Mouse (Mus musculus): ENCODE data around the gene Xpnpep1. TPM values are rescaled to one million over a fixed set of nuclear protein-coding genes. Genes with fewer than 3 reads are reported as not detected.

Xpnpep1 gene
- polyA plus RNA-seq, 1 experiment: 92.1 TPM

- TF ChIP-seq POLR2A (IDR thresholded peaks at IDR 0.05; ENCODE audit: low read depth, low read length) (no peak), CTCF (IDR thresholded peaks at IDR 0.05; ENCODE audit: borderline replicate concordance, insufficient read depth, low read length) (no peak)
- no peak overlapping the region for H3K4me3 ChIP-seq (ENCODE audit: insufficient read depth, low read length)
- no peak overlapping the region for H3K27ac ChIP-seq (ENCODE audit: insufficient read depth, low read length)
- no peaks in the 10 kb centered on the region for H3K4me1 ChIP-seq (ENCODE audit: control insufficient read depth, insufficient read depth, low read length)
Measured at GRCm38 (mm10) chr19:53053355-53053754, 13.3 kb upstream of the Xpnpep1 start.

DNA sequence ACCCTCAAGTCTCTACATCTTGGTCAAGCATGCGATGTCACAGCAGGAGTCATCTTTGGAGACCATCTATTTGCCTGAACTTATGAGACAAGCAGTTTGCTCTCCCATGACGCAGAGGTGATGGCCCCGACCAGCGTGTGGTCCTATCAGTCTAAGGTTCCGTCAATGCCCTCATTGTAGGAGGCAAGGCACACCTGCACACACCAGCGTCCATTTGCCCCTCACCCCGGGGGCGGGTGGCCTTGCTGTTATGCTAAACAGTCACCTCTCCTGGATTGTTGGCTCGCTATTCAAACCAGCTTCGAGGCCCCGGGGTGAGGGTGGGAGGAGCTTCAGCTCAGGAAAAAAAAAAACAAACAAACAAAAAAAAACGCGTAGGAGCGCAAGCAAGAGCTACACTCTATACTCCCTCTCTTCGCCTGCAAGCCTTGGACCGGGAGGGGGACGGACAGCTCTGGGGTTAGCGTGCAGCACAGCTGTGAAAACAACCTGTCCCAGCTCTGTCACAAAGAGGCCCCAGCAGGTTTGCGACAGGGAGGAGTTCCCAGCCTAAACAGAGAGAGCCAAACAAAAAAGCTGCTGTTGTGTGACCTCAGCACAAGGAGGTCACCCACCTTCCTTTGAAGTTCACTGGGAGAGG is 12.1 kb upstream of the Xpnpep1 start:
- TF ChIP-seq POLR2A (IDR thresholded peaks at IDR 0.05; ENCODE audit: low read depth, low read length): no peak
- TF ChIP-seq CTCF (IDR thresholded peaks at IDR 0.05; ENCODE audit: borderline replicate concordance, insufficient read depth, low read length): no peak
- Histone ChIP-seq H3K27ac (ENCODE audit: insufficient read depth, low read length) (no peak overlapping the region), H3K4me3 (ENCODE audit: insufficient read depth, low read length) (no peak overlapping the region), H3K4me1 (ENCODE audit: control insufficient read depth, insufficient read depth, low read length) (no peaks in the 10 kb centered on the region)

- TF ChIP-seq POLR2A (IDR thresholded peaks at IDR 0.05; ENCODE audit: low read depth, low read length): no peak
- no peak for TF ChIP-seq CTCF (IDR thresholded peaks at IDR 0.05; ENCODE audit: borderline replicate concordance, insufficient read depth, low read length)
- Histone ChIP-seq H3K27ac (ENCODE audit: insufficient read depth, low read length) (no peak overlapping the region), H3K4me3 (ENCODE audit: insufficient read depth, low read length) (no peak overlapping the region), H3K4me1 (ENCODE audit: control insufficient read depth, insufficient read depth, low read length) (no peaks in the 10 kb centered on the region)
Measured at GRCm38 (mm10) chr19:53051288-53051985, 11.4 kb upstream of the Xpnpep1 start.

- Histone ChIP-seq H3K4me3 (ENCODE audit: insufficient read depth, low read length) (no peak overlapping the region), H3K27ac (ENCODE audit: insufficient read depth, low read length) (no peak overlapping the region), H3K4me1 (ENCODE audit: control insufficient read depth, insufficient read depth, low read length) (no peaks in the 10 kb centered on the region)
- TF ChIP-seq POLR2A (IDR thresholded peaks at IDR 0.05; ENCODE audit: low read depth, low read length): no peak
- no peak for TF ChIP-seq CTCF (IDR thresholded peaks at IDR 0.05; ENCODE audit: borderline replicate concordance, insufficient read depth, low read length)
Measured at GRCm38 (mm10) chr19:53050100-53050499, 10.1 kb upstream of the Xpnpep1 start.

- Histone ChIP-seq H3K27ac (ENCODE audit: insufficient read depth, low read length) (no peak overlapping the region), H3K4me1 (ENCODE audit: control insufficient read depth, insufficient read depth, low read length) (no peaks in the 10 kb centered on the region), H3K4me3 (ENCODE audit: insufficient read depth, low read length) (no peak overlapping the region)
- TF ChIP-seq CTCF (IDR thresholded peaks at IDR 0.05; ENCODE audit: borderline replicate concordance, insufficient read depth, low read length): no peak
- TF ChIP-seq POLR2A (IDR thresholded peaks at IDR 0.05; ENCODE audit: low read depth, low read length): no peak
Measured at GRCm38 (mm10) chr19:53047208-53047607, 7.2 kb upstream of the Xpnpep1 start.

DNA sequence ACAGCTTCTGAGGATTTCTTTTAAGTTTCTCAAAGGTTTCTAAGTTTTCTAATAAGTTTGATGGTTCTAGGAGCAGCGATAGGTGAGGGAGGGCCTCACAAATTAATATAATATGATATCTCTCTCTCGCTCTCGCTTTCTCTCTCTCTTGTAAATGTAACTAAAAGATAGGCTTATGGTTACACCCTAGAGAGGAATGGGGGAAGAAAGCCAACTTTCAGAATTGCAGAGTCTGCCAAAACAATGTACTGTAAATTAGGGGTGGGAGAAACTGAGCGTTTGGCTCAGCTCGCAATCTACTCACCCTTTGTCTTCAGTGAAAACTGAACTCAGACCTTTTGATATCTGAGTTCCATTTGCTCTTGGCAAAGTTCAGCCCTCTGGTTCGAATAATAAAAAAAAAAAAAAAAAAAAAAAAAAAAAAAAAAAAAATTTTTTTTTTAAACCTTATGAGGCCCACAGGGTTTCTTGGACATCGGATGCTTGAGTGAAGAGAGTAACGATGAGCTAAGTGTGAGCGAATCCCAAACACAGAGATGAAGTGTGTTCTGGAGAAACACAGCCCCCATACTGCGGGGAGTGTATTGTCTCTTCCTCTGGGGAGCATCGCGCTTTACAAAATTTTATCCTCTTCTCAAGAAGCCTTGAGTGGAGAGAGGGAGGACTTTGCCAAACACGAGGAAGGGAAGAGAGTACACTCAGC is 3.6 kb upstream of the Xpnpep1 start:
- peaks cover 5% of the 10 kb centered on the region for H3K4me1 ChIP-seq (ENCODE audit: control insufficient read depth, insufficient read depth, low read length)
- no peak overlapping the region for H3K27ac ChIP-seq (ENCODE audit: insufficient read depth, low read length)
- no peak for TF ChIP-seq CTCF (IDR thresholded peaks at IDR 0.05; ENCODE audit: borderline replicate concordance, insufficient read depth, low read length)
- no peak for TF ChIP-seq POLR2A (IDR thresholded peaks at IDR 0.05; ENCODE audit: low read depth, low read length)
- no peak overlapping the region for H3K4me3 ChIP-seq (ENCODE audit: insufficient read depth, low read length)

GRCm38 (mm10) chr19:53041570-53041969 is 1.6 kb upstream of the Xpnpep1 start:
- no peak for TF ChIP-seq POLR2A (IDR thresholded peaks at IDR 0.05; ENCODE audit: low read depth, low read length)
- Histone ChIP-seq H3K4me1 (ENCODE audit: control insufficient read depth, insufficient read depth, low read length) (peaks cover 8% of the 10 kb centered on the region), H3K27ac (ENCODE audit: insufficient read depth, low read length) (no peak overlapping the region), H3K4me3 (ENCODE audit: insufficient read depth, low read length) (no peak overlapping the region)

GRCm38 (mm10) chr19:53041133-53041510 is 1.1 kb upstream of the Xpnpep1 start:
- H3K27ac ChIP-seq (ENCODE audit: insufficient read depth, low read length): peak overlapping the region; percentile 7; the same call in 1 of the 2 replicates
- TF ChIP-seq CTCF (IDR thresholded peaks at IDR 0.05; ENCODE audit: borderline replicate concordance, insufficient read depth, low read length) (no peak), POLR2A (IDR thresholded peaks at IDR 0.05; ENCODE audit: low read depth, low read length) (no peak)
- no peak overlapping the region for H3K4me3 ChIP-seq (ENCODE audit: insufficient read depth, low read length)
- peaks cover 8% of the 10 kb centered on the region for H3K4me1 ChIP-seq (ENCODE audit: control insufficient read depth, insufficient read depth, low read length)

DNA sequence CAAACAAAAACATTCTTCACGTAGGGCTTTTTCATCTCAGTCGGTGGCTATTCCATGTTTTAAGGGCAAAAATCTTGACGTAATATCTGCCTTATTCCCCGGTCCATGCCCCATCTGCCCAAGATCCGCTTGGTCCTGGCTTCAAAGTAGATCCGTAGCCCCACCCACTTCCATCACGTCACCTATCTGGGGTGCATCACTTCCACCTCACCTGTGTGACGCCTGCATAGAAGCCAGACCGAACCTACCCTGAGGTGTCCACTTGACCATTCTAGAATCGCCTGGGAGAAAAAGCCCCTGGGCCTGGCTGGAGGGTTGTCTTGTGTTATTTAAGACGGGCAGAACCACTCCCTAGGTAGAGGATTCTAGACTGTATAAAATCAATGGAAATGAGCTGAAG is 924 bp downstream of the Xpnpep1 start:
- 0 out of 2 replicates have a peak overlapping the region, but pooled peaks have one; percentile 9 for H3K4me3 ChIP-seq (ENCODE audit: insufficient read depth, low read length)
- TF ChIP-seq CTCF (IDR thresholded peaks at IDR 0.05; ENCODE audit: borderline replicate concordance, insufficient read depth, low read length) (no peak), POLR2A (IDR thresholded peaks at IDR 0.05; ENCODE audit: low read depth, low read length) (no peak)
- peaks cover 8% of the 10 kb centered on the region for H3K4me1 ChIP-seq (ENCODE audit: control insufficient read depth, insufficient read depth, low read length)
- peak overlapping the region; percentile 49 for H3K27ac ChIP-seq (ENCODE audit: insufficient read depth, low read length)

GRCm38 (mm10) chr19:53038435-53038938 is 1.5 kb downstream of the Xpnpep1 start:
- Histone ChIP-seq H3K27ac (ENCODE audit: insufficient read depth, low read length) (peak overlapping the region; percentile 77), H3K4me1 (ENCODE audit: control insufficient read depth, insufficient read depth, low read length) (peaks cover 8% of the 10 kb centered on the region), H3K4me3 (ENCODE audit: insufficient read depth, low read length) (peak overlapping the region; percentile 62)
- no peak for TF ChIP-seq CTCF (IDR thresholded peaks at IDR 0.05; ENCODE audit: borderline replicate concordance, insufficient read depth, low read length)
- TF ChIP-seq POLR2A (IDR thresholded peaks at IDR 0.05; ENCODE audit: low read depth, low read length): peak; percentile 84
